Mouse (Mus musculus) layer of hippocampus, adult 8-10 months (tissue): ENCODE data around the gene 3110082J24Rik. TPM values are rescaled to one million over a fixed set of nuclear protein-coding genes. Genes with fewer than 3 reads are reported as not detected.
A peak's percentile ranks its signal among the peaks of the same experiment; 100 is the strongest.

Experiments used
- DNase-seq, 2 experiments: peaks; one replicate each; pipeline ENCODE4 v3.0.0; 2022; ENCODE audit warnings: low spot score in 2 of 2
- total RNA-seq, 4 experiments: library from RNA; stranded (reverse); gene quantifications; 2 replicates each; pipeline ENCODE4 v1.2.4; 2022

The 3110082J24Rik gene
- 1 to 10 TPM; 2.0 to 3.2 (median 3.0) TPM for total RNA-seq

- DNase-seq = no peak
These were observed at the start of gene 3110082J24Rik for GRCm38 (mm10) chr5:30105668-30106300. 3110082J24Rik (minus strand) TSS chr5:30106086.

GRCm38 (mm10) chr5:30155395-30155792 is 49.5 kb upstream of the 3110082J24Rik start:
- no peak for DNase-seq

GRCm38 (mm10) chr5:30154474-30155394 is 48.8 kb upstream of the 3110082J24Rik start, which contains the start of the genes Hadha and Hadhb:
Hadha (minus strand) TSS chr5:30155162.
Hadhb (plus strand) TSS chr5:30155248.
- DNase-seq = peak; percentile 88 to 93

GRCm38 (mm10) chr5:30154013-30154412 is 48.1 kb upstream of the 3110082J24Rik start:
- DNase-seq = no peak

- DNase-seq = no peak
These were observed 47.3 kb upstream of the 3110082J24Rik start for GRCm38 (mm10) chr5:30153222-30153621.

DNA sequence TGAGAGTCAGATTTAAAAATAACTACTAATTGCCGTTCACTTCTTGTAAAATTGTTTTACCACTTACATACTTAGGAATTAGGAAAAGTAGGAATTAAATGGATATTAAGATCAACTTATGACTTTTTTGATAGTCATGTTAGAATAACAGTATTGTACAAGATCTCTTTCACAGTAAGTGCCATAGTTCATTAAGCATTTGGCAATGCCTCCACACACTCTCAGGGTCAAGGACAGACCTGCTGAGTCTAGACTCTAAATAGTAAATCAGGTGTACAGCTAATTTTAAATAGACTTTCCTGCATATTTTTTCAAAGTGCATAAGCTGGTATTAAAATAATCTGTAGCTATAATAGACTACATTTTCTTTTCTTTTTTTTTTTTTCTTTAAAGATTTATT is 46.5 kb upstream of the 3110082J24Rik start:
- DNase-seq = no peak

DNA sequence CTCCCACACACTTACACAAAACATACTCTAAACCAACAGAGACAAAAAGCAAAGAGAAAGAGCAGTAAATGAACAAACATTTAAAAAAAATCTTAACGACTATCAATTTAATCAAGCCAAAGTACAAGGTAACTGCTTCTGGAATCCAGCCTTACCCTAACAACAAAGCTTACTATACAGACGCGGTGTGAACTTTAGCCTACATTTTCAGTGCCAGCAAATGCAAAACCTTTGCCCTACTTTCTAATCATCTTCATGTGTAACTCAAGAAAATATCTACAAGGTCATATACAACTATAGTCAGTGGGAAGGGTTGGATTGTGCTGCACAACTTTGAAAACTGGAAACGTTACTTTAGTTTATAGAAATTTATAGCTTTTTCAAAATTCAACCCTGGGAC is 46.1 kb upstream of the 3110082J24Rik start:
- DNase-seq = no peak

GRCm38 (mm10) chr5:30148133-30148920 is 42.4 kb upstream of the 3110082J24Rik start:
- DNase-seq = no peak

GRCm38 (mm10) chr5:30146526-30146925 is 40.6 kb upstream of the 3110082J24Rik start:
- DNase-seq = no peak

GRCm38 (mm10) chr5:30138193-30138592 is 32.3 kb upstream of the 3110082J24Rik start:
- DNase-seq = no peak

- DNase-seq = no peak
These were observed 31.4 kb upstream of the 3110082J24Rik start for GRCm38 (mm10) chr5:30137271-30137670.

GRCm38 (mm10) chr5:30135711-30136231 is 29.9 kb upstream of the 3110082J24Rik start:
- no peak for DNase-seq

DNA sequence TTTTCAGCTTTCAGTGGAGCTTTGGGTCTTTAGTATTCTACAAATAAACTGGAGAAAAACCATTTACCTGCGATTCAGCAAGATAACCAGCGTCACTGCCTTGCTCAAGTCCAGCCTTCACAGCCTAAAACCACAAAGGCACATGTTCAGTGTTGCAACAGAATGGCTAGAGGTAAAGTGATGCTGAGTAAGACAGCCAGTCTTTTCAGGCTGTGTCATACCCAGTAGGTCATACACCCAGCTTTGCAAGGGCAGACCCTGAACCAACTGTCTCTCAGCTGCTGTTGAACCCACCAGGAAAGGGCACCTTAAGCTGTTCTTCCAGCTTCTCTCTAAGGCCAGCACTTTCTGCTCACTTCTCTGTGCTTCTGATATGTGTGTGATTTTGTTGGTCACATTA is 26.3 kb upstream of the 3110082J24Rik start:
- no peak for DNase-seq

DNA sequence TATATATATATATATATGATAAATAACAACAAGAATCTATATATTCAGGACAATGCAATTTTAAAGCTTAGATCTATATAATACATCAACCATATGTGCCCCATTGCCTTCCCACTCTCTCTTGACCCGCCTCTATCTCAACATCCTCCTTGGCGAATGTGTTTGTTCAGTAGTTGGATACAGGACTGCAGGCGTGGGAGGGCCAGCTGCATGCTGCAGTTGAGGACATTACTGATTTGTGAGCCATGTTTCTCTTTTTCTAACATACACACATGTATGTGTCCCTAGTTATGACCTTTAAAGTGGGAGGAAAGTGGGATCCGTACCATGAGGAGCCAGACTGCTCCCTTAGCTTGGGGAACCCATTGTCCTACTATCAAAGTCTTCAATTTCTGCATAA is 25.4 kb upstream of the 3110082J24Rik start:
- DNase-seq = no peak

DNA sequence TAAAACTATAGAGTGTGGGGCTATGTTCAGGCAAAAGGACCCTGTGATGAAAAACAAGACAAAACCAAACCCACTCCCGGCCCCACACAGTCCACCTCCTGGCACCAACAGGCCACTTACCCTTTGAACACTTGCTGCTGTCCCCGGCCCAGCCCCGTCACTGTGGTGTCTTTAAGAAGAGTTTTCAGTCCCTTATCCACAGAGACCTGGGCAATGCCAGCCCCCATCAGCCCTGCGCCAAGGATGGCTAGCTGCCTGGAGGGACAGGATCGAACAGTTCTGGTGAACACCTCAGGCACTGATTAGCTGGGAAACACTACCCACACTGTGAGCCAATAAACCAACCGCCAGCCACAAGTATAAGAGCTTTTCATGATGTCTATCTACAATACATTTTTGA is 22.8 kb upstream of the 3110082J24Rik start:
- DNase-seq = no peak

GRCm38 (mm10) chr5:30127921-30128597 is 22.2 kb upstream of the 3110082J24Rik start:
- DNase-seq = no peak

DNA sequence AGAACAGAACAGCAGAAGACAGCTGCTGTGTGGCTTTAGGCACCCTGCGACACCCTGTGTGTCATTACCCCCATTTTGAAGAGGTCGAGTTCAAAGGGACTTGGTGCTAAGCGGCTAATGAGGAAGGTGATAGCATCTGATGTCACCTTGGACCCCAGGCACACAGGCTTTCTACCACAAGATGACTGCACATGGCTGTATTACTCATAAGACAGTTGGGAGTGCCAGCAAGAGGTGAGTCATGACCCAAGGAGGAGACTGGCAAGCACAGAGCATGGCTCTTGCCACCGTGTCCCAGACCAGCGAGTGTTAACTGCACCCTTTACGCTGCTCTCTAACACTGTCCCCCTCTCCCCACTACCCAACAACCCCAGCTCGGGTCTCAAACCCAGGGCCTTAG is 20.9 kb upstream of the 3110082J24Rik start:
- DNase-seq = no peak

DNA sequence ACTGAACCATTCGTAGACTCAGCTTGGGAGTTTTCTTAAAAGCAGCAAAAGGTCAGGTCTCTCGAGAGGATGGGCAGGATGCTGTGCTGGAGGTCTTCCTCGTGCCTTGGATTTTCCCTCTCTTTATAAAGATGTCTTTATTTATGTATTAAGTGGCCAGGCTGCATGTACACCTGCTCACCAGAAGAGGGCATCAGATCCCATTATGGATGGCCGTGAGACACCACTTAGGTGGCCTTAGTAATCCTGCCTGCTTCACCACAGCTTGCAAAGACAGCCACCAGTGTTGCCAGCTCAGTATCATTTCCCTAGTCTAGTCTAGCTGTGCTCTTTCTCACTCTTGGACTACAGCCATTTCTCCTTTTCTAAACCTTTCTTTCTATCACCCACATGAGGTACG is 19.7 kb upstream of the 3110082J24Rik start:
- no peak for DNase-seq

GRCm38 (mm10) chr5:30122481-30122880 is 16.6 kb upstream of the 3110082J24Rik start:
- DNase-seq = no peak

GRCm38 (mm10) chr5:30120106-30120505 is 14.2 kb upstream of the 3110082J24Rik start:
- DNase-seq = no peak

DNA sequence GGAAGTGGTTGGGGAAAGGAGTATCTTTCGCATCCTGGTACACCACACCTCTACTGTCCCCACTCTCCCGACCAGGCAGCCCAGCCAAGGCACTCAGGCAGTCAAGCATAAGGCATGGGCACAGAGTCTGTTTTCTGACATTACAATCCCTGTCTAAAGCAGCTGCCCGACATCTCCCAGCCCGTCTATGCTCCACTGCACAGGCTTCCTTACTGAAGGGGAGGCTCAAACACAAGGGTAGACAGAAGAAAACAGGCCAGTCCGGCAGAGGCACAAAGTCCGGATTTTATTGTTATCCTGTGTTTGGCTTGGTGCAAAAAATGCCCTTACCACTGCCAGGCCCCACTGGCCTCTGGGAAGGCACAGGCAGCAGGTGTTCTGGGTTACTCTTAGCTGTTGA is 13.3 kb upstream of the 3110082J24Rik start:
- no peak for DNase-seq
